Mouse (Mus musculus) spleen, postnatal 0 days (tissue): ENCODE results near the gene Pdzrn3. TPM values are rescaled to one million over a fixed set of nuclear protein-coding genes. Genes with fewer than 3 reads are reported as not detected.

ENCODE experiments used
- polyA plus RNA-seq: library from polyadenylated mRNA; unstranded; fragments of >200 nt; fragmentation: Nextera tagmentation; extraction: Ambion mirVana; gene quantifications from 2 replicates; pipeline ENCODE4 v1.2.1, GENCODE M21; 2015

Gene Pdzrn3
- polyA plus RNA-seq: 1.5 and 1.9 TPM in 2 replicates

DNA sequence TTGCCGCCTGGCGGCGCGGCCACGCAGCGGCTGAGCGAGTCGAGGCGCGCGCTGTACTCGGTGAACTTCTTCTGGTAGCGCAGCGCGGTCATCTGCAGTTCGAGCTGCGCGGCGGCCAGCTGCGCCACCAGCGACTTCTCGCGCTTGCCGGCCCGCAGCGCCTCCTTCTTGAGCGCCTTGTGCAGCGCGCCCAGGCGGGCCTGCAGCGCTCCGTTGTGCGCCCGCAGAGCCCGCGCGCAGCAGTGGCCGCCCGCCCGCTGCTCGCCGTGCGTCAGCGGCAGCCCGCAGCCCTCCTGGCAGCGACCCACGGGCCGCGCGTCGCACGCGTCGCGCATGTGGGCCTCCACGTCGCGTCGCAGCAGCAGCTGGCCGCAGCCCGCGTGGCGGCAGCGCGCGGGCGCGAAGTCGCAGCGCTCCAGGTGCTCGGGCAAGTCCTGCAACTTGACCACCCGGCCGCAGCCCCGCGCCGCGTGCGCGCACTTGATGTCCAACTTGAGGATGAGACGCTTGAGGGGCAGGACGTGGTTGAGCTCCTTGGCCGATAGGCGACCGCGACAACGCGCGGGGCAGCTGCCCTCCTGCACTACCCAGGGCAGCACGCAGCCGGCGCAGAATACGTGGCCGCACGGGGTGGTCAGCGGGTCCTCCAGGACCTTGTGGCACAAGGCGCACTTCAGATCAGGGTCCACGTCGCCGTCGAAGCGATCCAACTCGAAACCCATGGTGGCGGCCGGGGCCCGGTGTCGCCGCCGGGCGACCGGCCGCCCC is at the start of gene Pdzrn3:
Pdzrn3 (minus strand) TSS at position 731 of the 768 bp plus-strand sequence.

